Mouse (Mus musculus) embryonic facial prominence, embryonic 11.5 days (tissue): ENCODE measurements around the gene Kmt2c. TPM values are rescaled to one million over a fixed set of nuclear protein-coding genes. Genes with fewer than 3 reads are reported as not detected.

Experiments used
- ATAC-seq: fragments of 200-750 bp; cut with Nextera tagmentation; replicated peaks from 2 replicates; pipeline ENCODE4 v1.8.0; 2017; ENCODE audit warnings: low read depth; ENCODE audit not compliant: insufficient number of reproducible peaks, low FRiP score, low TSS enrichment
- DNase-seq: peaks from one replicate; pipeline ENCODE4 v3.0.0-alpha.2; 2015; ENCODE audit warnings: low spot score
- H3K27ac ChIP-seq: fragments of 300-500 bp; sonication (generic); replicated peaks from 2 replicates; pipeline ENCODE4 v1.5.1; 2014; ENCODE audit warnings: mild to moderate bottlenecking, low read depth, low read length, control low read depth
- H3K27me3 ChIP-seq: fragments of 300-500 bp; sonication (generic); 2 replicates; pipeline ENCODE4 v1.6.1; 2014; ENCODE audit warnings: mild to moderate bottlenecking, low read length, moderate library complexity, mixed read lengths; ENCODE audit not compliant: control insufficient read depth, insufficient read depth
- H3K36me3 ChIP-seq: fragments of 300-500 bp; sonication (generic); replicated peaks from 2 replicates; pipeline ENCODE4 v1.6.1; 2014; ENCODE audit warnings: low read depth, mild to moderate bottlenecking, low read length, moderate library complexity, mixed read lengths; ENCODE audit not compliant: control insufficient read depth, insufficient read depth
- H3K4me1 ChIP-seq: fragments of 300-500 bp; sonication (generic); 2 replicates; pipeline ENCODE4 v1.6.1; 2014; ENCODE audit warnings: low read length, mixed read lengths; ENCODE audit not compliant: control insufficient read depth, insufficient read depth
- H3K4me2 ChIP-seq: fragments of 300-500 bp; sonication (generic); 2 replicates; pipeline ENCODE4 v1.6.1; 2014; ENCODE audit warnings: low read depth, mild to moderate bottlenecking, control low read depth, low read length, moderate library complexity
- H3K4me3 ChIP-seq: fragments of 300-500 bp; sonication (generic); 2 replicates; pipeline ENCODE4 v1.5.1; 2014; ENCODE audit warnings: low read depth, low read length, control low read depth
- H3K9ac ChIP-seq: fragments of 300-500 bp; sonication (generic); replicated peaks from 2 replicates; pipeline ENCODE4 v1.6.1; 2014; ENCODE audit warnings: mild to moderate bottlenecking, control low read depth, low read length
- H3K9me3 ChIP-seq: fragments of 300-500 bp; sonication (generic); replicated peaks from 2 replicates; pipeline ENCODE4 v1.6.1; 2016; ENCODE audit warnings: mild to moderate bottlenecking, low read length, inconsistent platforms, mixed read lengths; ENCODE audit not compliant: control insufficient read depth
- WGBS: fragments of 180-500 bp; shearing (Covaris S2); extraction: QIAGEN DNeasy Blood & Tissue Kit; methylation state at CpG from one replicate; pipeline ENCODE4 v1.1.7; 2014; 5-methylcytosine and 5-hydroxymethylcytosine counted together
- polyA plus RNA-seq: library from polyadenylated mRNA; unstranded; fragments of >200 nt; fragmentation: Nextera tagmentation; extraction: Ambion mirVana; gene quantifications from 2 replicates; pipeline ENCODE4 v1.2.1, GENCODE M21; 2014

Gene Kmt2c
- polyA plus RNA-seq, 1 experiment from 2014 or later: 15.8 TPM

DNA sequence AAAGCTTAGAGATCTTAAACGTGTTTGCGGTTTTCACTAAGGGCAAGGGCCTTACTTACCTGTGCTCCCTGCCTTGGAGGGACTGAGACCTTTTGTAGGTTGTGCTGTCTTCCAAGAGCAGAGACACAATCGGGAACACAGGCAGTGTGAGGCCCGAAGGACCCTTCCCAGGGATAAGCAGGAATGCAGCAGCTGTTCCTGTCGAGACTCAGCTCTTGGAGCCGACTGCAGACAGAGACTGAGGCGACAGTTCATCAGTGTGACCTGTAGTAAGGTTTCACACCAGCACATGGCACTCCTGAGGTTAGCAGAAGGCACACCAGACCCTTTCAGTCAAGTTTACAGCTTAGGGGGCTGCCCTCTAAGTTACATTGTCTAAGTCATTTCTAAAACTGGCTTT lies 236.3 kb downstream of the Kmt2c start:
- Histone ChIP-seq H3K4me3 (no peak overlapping the region), H3K36me3 (no peaks in the 10 kb centered on the region), H3K27ac (no peak overlapping the region), H3K4me2 (no peak overlapping the region), H3K4me1 (no peaks in the 10 kb centered on the region), H3K27me3 (no peaks in the 10 kb centered on the region), H3K9me3 (no peaks in the 10 kb centered on the region), H3K9ac (no peak overlapping the region)
- WGBS: 85% methylated on average over 7 of the region's 7 CpGs
- ATAC-seq (no peak), DNase-seq (no peak)

GRCm38 (mm10) chr5:25261452-25261851 lies 237.1 kb downstream of the Kmt2c start:
- Histone ChIP-seq H3K27me3 (no peaks in the 10 kb centered on the region), H3K4me1 (no peaks in the 10 kb centered on the region), H3K9me3 (no peaks in the 10 kb centered on the region), H3K4me2 (no peak overlapping the region), H3K27ac (no peak overlapping the region), H3K9ac (no peak overlapping the region), H3K4me3 (no peak overlapping the region), H3K36me3 (no peaks in the 10 kb centered on the region)
- WGBS: 76% methylated on average over 6 of the region's 6 CpGs
- ATAC-seq (no peak), DNase-seq (no peak)

DNA sequence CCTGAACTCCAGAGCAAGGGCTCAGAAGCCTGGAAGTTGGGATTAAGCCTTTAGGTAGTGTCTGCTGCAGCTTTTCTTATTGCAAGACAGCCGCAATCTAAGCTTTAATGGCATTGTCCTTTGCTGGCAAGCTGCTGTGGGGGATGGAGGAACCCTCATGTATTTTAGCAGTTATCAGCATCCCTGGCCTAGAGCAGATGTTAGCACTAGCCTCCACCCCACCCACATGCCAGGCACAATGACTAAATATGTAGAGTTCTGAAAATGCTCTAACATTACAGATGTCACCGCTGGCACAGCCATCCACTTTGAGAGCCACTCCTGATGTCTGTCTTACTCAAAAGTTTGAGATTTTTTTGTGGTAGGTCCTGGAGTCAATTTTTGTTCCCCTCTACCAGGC lies 241.9 kb downstream of the Kmt2c start:
- DNase-seq (no peak), ATAC-seq (no peak)
- no peak overlapping the region for H3K27ac ChIP-seq
- H3K4me2 ChIP-seq: no peak overlapping the region
- no peak overlapping the region for H3K4me3 ChIP-seq
- H3K9me3 ChIP-seq: no peaks in the 10 kb centered on the region
- H3K36me3 ChIP-seq: no peaks in the 10 kb centered on the region
- no peaks in the 10 kb centered on the region for H3K27me3 ChIP-seq
- WGBS: 85% methylated on average over 2 of the region's 2 CpGs
- no peaks in the 10 kb centered on the region for H3K4me1 ChIP-seq
- H3K9ac ChIP-seq: no peak overlapping the region

- no peaks in the 10 kb centered on the region for H3K36me3 ChIP-seq
- ATAC-seq: no peak
These were observed 244.1 kb downstream of the Kmt2c start for GRCm38 (mm10) chr5:25254491-25254890.

GRCm38 (mm10) chr5:25252825-25253544 lies 245.6 kb downstream of the Kmt2c start:
- ATAC-seq (no peak), DNase-seq (no peak)
- Histone ChIP-seq H3K27me3 (no peaks in the 10 kb centered on the region), H3K9ac (no peak overlapping the region), H3K4me1 (no peaks in the 10 kb centered on the region), H3K4me2 (no peak overlapping the region), H3K4me3 (no peak overlapping the region), H3K27ac (no peak overlapping the region), H3K36me3 (no peaks in the 10 kb centered on the region), H3K9me3 (no peaks in the 10 kb centered on the region)
- 90% methylated on average over 8 of the region's 8 CpGs for WGBS

More at GRCm38 (mm10) chr5:25254491-25254890, 244.1 kb downstream of the Kmt2c start:
- Histone ChIP-seq H3K9ac (no peak overlapping the region), H3K27me3 (no peaks in the 10 kb centered on the region), H3K4me3 (no peak overlapping the region), H3K9me3 (no peaks in the 10 kb centered on the region), H3K4me2 (no peak overlapping the region), H3K27ac (no peak overlapping the region), H3K4me1 (no peaks in the 10 kb centered on the region)
- no peak for DNase-seq
- 93% methylated on average over 4 of the region's 4 CpGs for WGBS

DNA sequence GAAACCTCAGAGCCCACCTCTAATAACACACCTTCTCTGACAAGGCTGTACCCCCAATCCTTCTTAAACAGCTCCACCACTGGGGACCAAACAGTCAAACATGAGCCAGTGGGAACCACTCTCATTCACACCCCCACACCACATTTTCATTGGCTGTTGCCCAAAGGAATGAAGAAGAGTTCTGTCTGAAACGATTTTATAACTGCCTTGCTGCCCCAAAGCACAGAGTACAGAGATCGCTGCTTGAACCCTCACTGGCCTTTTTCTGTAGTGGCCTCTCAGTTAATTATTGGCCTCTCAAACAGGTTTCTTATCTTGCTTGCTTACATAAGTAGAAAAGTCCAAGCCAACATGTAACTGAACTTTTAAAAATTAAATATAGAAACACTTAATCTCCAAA lies 246.2 kb downstream of the Kmt2c start:
- Histone ChIP-seq H3K27me3 (no peaks in the 10 kb centered on the region), H3K4me1 (no peaks in the 10 kb centered on the region), H3K27ac (no peak overlapping the region), H3K4me3 (no peak overlapping the region), H3K9ac (no peak overlapping the region), H3K9me3 (no peaks in the 10 kb centered on the region), H3K4me2 (no peak overlapping the region), H3K36me3 (no peaks in the 10 kb centered on the region)
- no peak for DNase-seq
- no peak for ATAC-seq
- WGBS: 84% methylated on average over 2 of the region's 2 CpGs

GRCm38 (mm10) chr5:25247036-25247435 lies 251.5 kb downstream of the Kmt2c start:
- no peak overlapping the region for H3K4me3 ChIP-seq
- H3K27me3 ChIP-seq: no peaks in the 10 kb centered on the region
- no peaks in the 10 kb centered on the region for H3K36me3 ChIP-seq
- H3K27ac ChIP-seq: no peak overlapping the region
- no peak overlapping the region for H3K9ac ChIP-seq
- WGBS: 78% methylated on average over 3 of the region's 3 CpGs
- DNase-seq (no peak), ATAC-seq (no peak)
- no peak overlapping the region for H3K4me2 ChIP-seq
- no peaks in the 10 kb centered on the region for H3K4me1 ChIP-seq
- no peaks in the 10 kb centered on the region for H3K9me3 ChIP-seq

DNA sequence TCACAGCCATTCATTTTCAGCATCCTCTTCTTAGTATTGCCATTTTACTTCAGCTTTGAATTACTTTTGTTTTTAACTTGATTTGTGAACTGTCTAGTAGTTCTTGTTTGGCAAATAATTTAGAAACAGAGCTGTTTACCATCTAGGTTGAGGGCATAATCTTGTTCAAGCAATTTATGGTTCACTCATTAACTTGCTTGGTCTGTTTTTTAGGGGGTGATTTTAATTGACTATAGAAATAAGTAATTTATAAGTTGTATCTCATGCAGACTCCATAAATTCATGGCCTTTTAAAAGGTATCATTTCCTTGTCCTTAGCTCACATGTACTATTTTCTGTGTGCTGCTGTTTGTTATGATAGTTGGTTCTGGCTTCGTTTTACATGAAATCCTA lies 252.1 kb downstream of the Kmt2c start:
- WGBS: 57% methylated on average over 1 of the region's 1 CpGs
- Histone ChIP-seq H3K9me3 (no peaks in the 10 kb centered on the region), H3K27me3 (no peaks in the 10 kb centered on the region), H3K4me2 (no peak overlapping the region), H3K36me3 (no peaks in the 10 kb centered on the region), H3K4me3 (no peak overlapping the region), H3K4me1 (no peaks in the 10 kb centered on the region), H3K9ac (no peak overlapping the region), H3K27ac (no peak overlapping the region)
- no peak for ATAC-seq
- no peak for DNase-seq
